Mouse (Mus musculus) embryo, embryonic 11.5 days (tissue): ENCODE measurements around the gene Scml4.

Experiments
- DNase-seq: peaks from one replicate; pipeline ENCODE4 v3.0.0-alpha.2; 2012; ENCODE audit warnings: low read depth, low spot score

Scml4 gene

GRCm38 (mm10) chr10:42897632-42898031 is 37.5 kb downstream of the Scml4 start:
- no peak for DNase-seq

- no peak for DNase-seq
Measured at GRCm38 (mm10) chr10:42901361-42901760, 41.2 kb downstream of the Scml4 start.

GRCm38 (mm10) chr10:42903054-42903453 is 42.9 kb downstream of the Scml4 start:
- DNase-seq: no peak

- no peak for DNase-seq
Measured at GRCm38 (mm10) chr10:42908562-42908961, 48.4 kb downstream of the Scml4 start.

GRCm38 (mm10) chr10:42910567-42910966 is 50.4 kb downstream of the Scml4 start:
- no peak for DNase-seq

- DNase-seq: no peak
Measured at GRCm38 (mm10) chr10:42912056-42912455, 51.9 kb downstream of the Scml4 start.

- DNase-seq: no peak
Measured at GRCm38 (mm10) chr10:42913196-42913595, 53.0 kb downstream of the Scml4 start.

- DNase-seq: no peak
Measured at GRCm38 (mm10) chr10:42914146-42914545, 54.0 kb downstream of the Scml4 start.

- DNase-seq: no peak
Measured at GRCm38 (mm10) chr10:42917355-42917754, 57.2 kb downstream of the Scml4 start.

GRCm38 (mm10) chr10:42919786-42920185 is 59.6 kb downstream of the Scml4 start:
- no peak for DNase-seq

GRCm38 (mm10) chr10:42925103-42925866 is 65.1 kb downstream of the Scml4 start:
- DNase-seq: no peak

- no peak for DNase-seq
Measured at GRCm38 (mm10) chr10:42930121-42930650, 70.0 kb downstream of the Scml4 start.

- DNase-seq: no peak
Measured at GRCm38 (mm10) chr10:42932862-42933480, 72.8 kb downstream of the Scml4 start.

- no peak for DNase-seq
Measured at GRCm38 (mm10) chr10:42934672-42935071, 74.5 kb downstream of the Scml4 start.

GRCm38 (mm10) chr10:42936205-42936604 is 76.0 kb downstream of the Scml4 start:
- DNase-seq: no peak

GRCm38 (mm10) chr10:42938361-42938760 is 78.2 kb downstream of the Scml4 start:
- no peak for DNase-seq

GRCm38 (mm10) chr10:42939691-42940090 is 79.5 kb downstream of the Scml4 start:
- no peak for DNase-seq

GRCm38 (mm10) chr10:42940193-42941050 is 80.3 kb downstream of the Scml4 start:
- DNase-seq: no peak

- no peak for DNase-seq
Measured at GRCm38 (mm10) chr10:42941278-42941677, 81.1 kb downstream of the Scml4 start.

- no peak for DNase-seq
Measured at GRCm38 (mm10) chr10:42941697-42942221, 81.6 kb downstream of the Scml4 start.

GRCm38 (mm10) chr10:42942300-42942699 is 82.1 kb downstream of the Scml4 start:
- no peak for DNase-seq

- no peak for DNase-seq
Measured at GRCm38 (mm10) chr10:42945316-42945715, 85.1 kb downstream of the Scml4 start.
